Mouse (Mus musculus) megakaryocyte, embryonic 14.5 days (primary cell): ENCODE results near the gene C1qb.

ENCODE experiments used
- FLI1 ChIP-seq: IDR thresholded peaks from 2 replicates; pipeline ENCODE4 v1.6.1; 2012; ENCODE audit warnings: low read length, inconsistent platforms, mixed read lengths
- GATA1 ChIP-seq: IDR thresholded peaks from 3 replicates; pipeline ENCODE4 v1.6.1; 2012; ENCODE audit warnings: mixed read lengths, low read length, inconsistent platforms, borderline replicate concordance

DNA sequence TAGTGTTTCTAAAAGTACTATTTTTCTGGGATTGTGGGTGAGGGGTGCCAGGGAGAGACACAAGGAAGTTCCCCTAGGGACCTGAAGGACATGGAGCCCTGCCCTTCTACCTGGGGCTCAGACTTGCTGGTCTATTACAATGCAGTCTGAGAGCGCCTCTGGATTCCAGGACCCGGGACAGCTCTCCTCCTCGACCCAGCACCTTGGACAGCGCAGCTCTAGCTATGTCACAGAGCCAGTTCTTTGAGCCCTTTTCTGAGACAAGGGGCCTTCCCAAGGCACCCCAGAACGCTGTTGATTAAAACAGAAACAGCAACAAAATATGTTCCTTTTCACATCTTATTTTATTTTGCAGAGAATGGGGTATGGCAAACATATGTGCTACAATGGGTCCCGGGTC lies 38.5 kb upstream of the C1qb start:
- no peak for TF ChIP-seq GATA1
- TF ChIP-seq FLI1, result no peak
